ENCODE assay signal across 18 mouse cellular contexts in the genomic region with DNA sequence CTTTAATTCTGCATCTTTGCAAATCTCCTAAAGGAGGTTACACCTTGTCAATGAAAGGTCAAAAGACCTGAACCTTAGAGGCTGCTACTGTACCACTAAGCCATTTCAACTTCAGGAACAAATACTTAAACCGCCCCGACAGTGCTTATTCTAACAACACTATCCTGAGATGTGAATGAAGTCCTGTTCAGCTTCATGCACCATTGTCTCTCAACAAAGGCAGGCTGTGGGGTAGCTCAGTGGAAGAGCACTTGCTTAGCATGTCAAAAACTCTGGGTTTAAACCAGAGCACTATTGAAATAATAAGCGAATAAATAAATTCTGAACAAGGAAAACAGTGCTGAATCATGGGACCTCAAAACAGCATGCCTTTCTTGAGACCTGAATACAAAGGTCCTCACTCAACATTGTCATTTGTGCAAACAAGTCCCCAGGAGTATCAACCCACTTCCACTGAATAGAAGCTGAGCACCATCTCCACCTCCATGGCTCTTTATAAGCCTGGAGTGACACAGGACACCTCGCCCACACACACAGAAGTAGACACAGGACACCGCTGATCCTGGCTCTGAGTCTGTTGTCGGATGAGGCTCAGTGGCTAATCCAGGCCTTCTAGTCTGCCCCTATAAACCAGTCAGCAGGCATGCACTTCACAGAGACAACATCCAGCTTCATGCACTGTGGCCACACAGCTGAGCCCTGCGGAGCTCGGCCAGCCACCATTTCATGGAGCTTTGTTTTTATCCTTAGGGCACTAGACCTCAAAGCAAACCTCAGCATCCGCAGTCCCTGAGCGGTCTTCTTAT.
DNase-seq lines count a peak whose midpoint lies in the region; ATAC-seq lines count a peak whose summit lies in the region.
"Had no signal": no experiment of that assay in that cellular context is flagged by ENCODE, and none has a peak within 500 bp of the region (broad histone marks: within the 10 kb centered on the region; RNA-seq: fewer than 3 reads in every experiment).

No protein-coding gene starts in this region.

- H3K27ac ChIP-seq in hindbrain, embryonic 12.5 days, result no peak overlapping the region
- H3K27ac ChIP-seq in hindbrain, embryonic 16.5 days (ENCODE audit: low read depth, low read length), result no peak overlapping the region
- no peak overlapping the region for H3K27ac ChIP-seq in lung, embryonic 16.5 days (ENCODE audit: low read length)
- no peak overlapping the region for H3K27ac ChIP-seq in midbrain, embryonic 14.5 days (replicated peaks; ENCODE audit: low read depth, low read length)
- H3K27ac ChIP-seq: heart, embryonic 13.5 days; hindbrain, embryonic 15.5 days; layer of hippocampus, adult 2 months had no signal

- ATAC-seq in hindbrain, embryonic 12.5 days (ENCODE audit: low FRiP score), result peak; percentile 66; the same call in 1 of the 2 replicates
- no peak for ATAC-seq in hindbrain, embryonic 16.5 days
- peak; percentile 63 for ATAC-seq in lung, embryonic 16.5 days (ENCODE audit: low read depth)
- no peak; the same call in 1 of the 2 replicates for ATAC-seq in midbrain, embryonic 14.5 days (ENCODE audit: low FRiP score, low TSS enrichment)
- ATAC-seq: liver, postnatal 0 days; Patski had no signal

- no peak overlapping the region for H3K9ac ChIP-seq in hindbrain, embryonic 12.5 days
- H3K9ac ChIP-seq in hindbrain, embryonic 16.5 days (ENCODE audit: low read depth, low read length), result no peak overlapping the region
- no peak overlapping the region for H3K9ac ChIP-seq in lung, embryonic 16.5 days (ENCODE audit: low read length)
- no peak overlapping the region for H3K9ac ChIP-seq in midbrain, embryonic 14.5 days (replicated peaks; ENCODE audit: low read length)
- H3K9ac ChIP-seq: heart, embryonic 13.5 days; hindbrain, embryonic 15.5 days; liver, postnatal 0 days had no signal

- no peak overlapping the region for H3K4me3 ChIP-seq in hindbrain, embryonic 12.5 days
- no peak overlapping the region for H3K4me3 ChIP-seq in hindbrain, embryonic 16.5 days (ENCODE audit: low read length)
- H3K4me3 ChIP-seq in lung, embryonic 16.5 days (ENCODE audit: low read length), result no peak overlapping the region
- no peak overlapping the region for H3K4me3 ChIP-seq in midbrain, embryonic 14.5 days (replicated peaks; ENCODE audit: low read depth, low read length)
- H3K4me3 ChIP-seq: heart, embryonic 13.5 days; hindbrain, embryonic 15.5 days; layer of hippocampus, adult 2 months had no signal

- whole genome bisulfite sequencing in hindbrain, embryonic 12.5 days, result 52% methylated on average over 10 of the region's 10 CpGs
- 40% methylated on average over 10 of the region's 10 CpGs for WGBS in hindbrain, embryonic 16.5 days
- WGBS in lung, embryonic 16.5 days, result 68% methylated on average over 10 of the region's 10 CpGs
- 15% methylated on average over 10 of the region's 10 CpGs for WGBS in midbrain, embryonic 14.5 days

- no peaks in the 10 kb centered on the region for H3K9me3 ChIP-seq in hindbrain, embryonic 12.5 days (replicated peaks)
- no peaks in the 10 kb centered on the region for H3K9me3 ChIP-seq in hindbrain, embryonic 16.5 days (ENCODE audit: control insufficient read depth, low read length)
- no peaks in the 10 kb centered on the region for H3K9me3 ChIP-seq in lung, embryonic 16.5 days (ENCODE audit: control insufficient read depth, low read length)
- H3K9me3 ChIP-seq in midbrain, embryonic 14.5 days (ENCODE audit: control insufficient read depth, low read length), result no peaks in the 10 kb centered on the region
- H3K9me3 ChIP-seq: heart, embryonic 13.5 days; hindbrain, embryonic 15.5 days had no signal

- no peak overlapping the region for H3K4me2 ChIP-seq in hindbrain, embryonic 12.5 days (replicated peaks)
- no peak overlapping the region for H3K4me2 ChIP-seq in hindbrain, embryonic 16.5 days (ENCODE audit: low read length)
- no peak overlapping the region for H3K4me2 ChIP-seq in lung, embryonic 16.5 days (ENCODE audit: low read depth, low read length)
- H3K4me2 ChIP-seq in midbrain, embryonic 14.5 days (ENCODE audit: low read length), result no peak overlapping the region
- H3K4me2 ChIP-seq: heart, embryonic 13.5 days; hindbrain, embryonic 15.5 days had no signal

- peak; percentile 35 for DNase-seq in embryo, embryonic 10 days (ENCODE audit: low spot score)
- DNase-seq in embryo, embryonic 10.5 days (ENCODE audit: low spot score), result no peak
- DNase-seq in lung, adult 18-20 months, result no peak
- peak; percentile 9 for DNase-seq in midbrain, embryonic 14.5 days
- DNase-seq in testis, postnatal 10 days (ENCODE audit: low spot score), result no peak
- DNase-seq: adrenal gland, adult 2 months; cerebellum, postnatal 14 days; gastrocnemius, postnatal 14 days; liver, postnatal 0 days; right cerebral cortex, adult 18-20 months; thymus, postnatal 14 days had no signal

- H3K4me1 ChIP-seq in hindbrain, embryonic 12.5 days, result peaks cover 9% of the 10 kb centered on the region
- no peaks in the 10 kb centered on the region for H3K4me1 ChIP-seq in hindbrain, embryonic 16.5 days (ENCODE audit: control insufficient read depth, insufficient read depth, low read depth, low read length)
- H3K4me1 ChIP-seq in lung, embryonic 16.5 days (replicated peaks; ENCODE audit: control insufficient read depth, insufficient read depth, low read length), result peaks cover 11% of the 10 kb centered on the region
- no peaks in the 10 kb centered on the region for H3K4me1 ChIP-seq in midbrain, embryonic 14.5 days (ENCODE audit: control insufficient read depth, insufficient read depth, low read length)
- H3K4me1 ChIP-seq: heart, embryonic 13.5 days; hindbrain, embryonic 15.5 days had no signal

- H3K36me3 ChIP-seq in hindbrain, embryonic 12.5 days, result no peaks in the 10 kb centered on the region
- H3K36me3 ChIP-seq in hindbrain, embryonic 16.5 days (ENCODE audit: control insufficient read depth, insufficient read depth, low read length), result no peaks in the 10 kb centered on the region
- H3K36me3 ChIP-seq in lung, embryonic 16.5 days (ENCODE audit: control insufficient read depth, insufficient read depth, low read length), result 0 out of 2 replicates have a peak, but pooled peaks cover 2% of the 10 kb centered on the region
- no peaks in the 10 kb centered on the region for H3K36me3 ChIP-seq in midbrain, embryonic 14.5 days (ENCODE audit: control insufficient read depth, insufficient read depth, low read length)
- H3K36me3 ChIP-seq: hindbrain, embryonic 15.5 days had no signal

- no peaks in the 10 kb centered on the region for H3K27me3 ChIP-seq in hindbrain, embryonic 12.5 days
- no peaks in the 10 kb centered on the region for H3K27me3 ChIP-seq in hindbrain, embryonic 16.5 days (replicated peaks; ENCODE audit: control insufficient read depth, insufficient read depth, low read length)
- no peaks in the 10 kb centered on the region for H3K27me3 ChIP-seq in lung, embryonic 16.5 days (ENCODE audit: control insufficient read depth, insufficient read depth, low read depth, low read length)
- no peaks in the 10 kb centered on the region for H3K27me3 ChIP-seq in midbrain, embryonic 14.5 days (ENCODE audit: control insufficient read depth, insufficient read depth, low read length)
- H3K27me3 ChIP-seq: heart, embryonic 13.5 days; hindbrain, embryonic 15.5 days; Patski had no signal

Comparison
In these comparisons a context has a peak if more than half of its experiments do, and no peak if none do; other contexts are left out.
1. DNase-seq: peak in embryo, embryonic 10 days (single experiment) and midbrain, embryonic 14.5 days (single experiment); none in embryo, embryonic 10.5 days (single experiment), lung, adult 18-20 months (0 of 2) and testis, postnatal 10 days (single experiment).
2. ATAC-seq: peak in hindbrain, embryonic 12.5 days (single experiment) and lung, embryonic 16.5 days (single experiment); none in hindbrain, embryonic 16.5 days (single experiment) and midbrain, embryonic 14.5 days (single experiment).